In genomic region chr7:79510686-79511085, GRCm38 (mm10) we compare ENCODE assay signal across 16 mouse cellular contexts. TPM values are rescaled to one million over a fixed set of nuclear protein-coding genes. Genes with fewer than 3 reads are reported as not detected.
DNase-seq lines count a peak whose midpoint lies in the region; ATAC-seq and TF ChIP-seq lines count a peak whose summit lies in the region.
"Had no signal": no experiment of that assay in that cellular context is flagged by ENCODE, and none has a peak within 500 bp of the region (broad histone marks: within the 10 kb centered on the region; RNA-seq: fewer than 3 reads in every experiment).

No protein-coding gene starts in this region.

- H3K4me2 ChIP-seq in hindbrain, embryonic 14.5 days (replicated peaks): peak overlapping the region; percentile 91
- peak overlapping the region; percentile 73 for H3K4me2 ChIP-seq in midbrain, embryonic 15.5 days
- H3K4me2 ChIP-seq: intestine, embryonic 15.5 days; liver, embryonic 13.5 days; stomach, embryonic 15.5 days had no signal

- 0 out of 2 replicates have a peak, but pooled peaks cover 5% of the 10 kb centered on the region for H3K27me3 ChIP-seq in hindbrain, embryonic 14.5 days (ENCODE audit: control insufficient read depth, insufficient read depth, low read length)
- 0 out of 2 replicates have a peak, but pooled peaks cover 9% of the 10 kb centered on the region for H3K27me3 ChIP-seq in midbrain, embryonic 15.5 days (replicated peaks)
- H3K27me3 ChIP-seq in cerebellum, adult 2 months (ENCODE audit: control insufficient read depth, insufficient read depth, low read length): no peaks in the 10 kb centered on the region

- no peak overlapping the region for H3K4me3 ChIP-seq in left cerebral cortex, adult 2 months
- peak overlapping the region; percentile 88 for H3K4me3 ChIP-seq in hindbrain, embryonic 14.5 days (replicated peaks; ENCODE audit: low read length)
- H3K4me3 ChIP-seq in midbrain, embryonic 15.5 days: no peak overlapping the region
- H3K4me3 ChIP-seq in olfactory bulb, adult 2 months (ENCODE audit: insufficient read depth, low read depth, low read length): no peak overlapping the region
- H3K4me3 ChIP-seq in cerebellum, adult 2 months (replicated peaks; ENCODE audit: insufficient read depth, low read depth, low read length): no peak overlapping the region
- H3K4me3 ChIP-seq: erythroblast, embryonic 14.5 days; intestine, embryonic 15.5 days; limb, embryonic 10.5 days; liver, embryonic 13.5 days; stomach, embryonic 15.5 days had no signal

- peaks cover 64% of the 10 kb centered on the region for H3K4me1 ChIP-seq in hindbrain, embryonic 14.5 days (replicated peaks; ENCODE audit: control insufficient read depth, insufficient read depth, low read length)
- H3K4me1 ChIP-seq in midbrain, embryonic 15.5 days: peaks cover 74% of the 10 kb centered on the region
- H3K4me1 ChIP-seq in olfactory bulb, adult 2 months (ENCODE audit: control insufficient read depth, insufficient read depth, low read length): peaks cover 37% of the 10 kb centered on the region
- peaks cover 34% of the 10 kb centered on the region for H3K4me1 ChIP-seq in cerebellum, adult 2 months (ENCODE audit: control insufficient read depth, insufficient read depth, low read length)
- H3K4me1 ChIP-seq: liver, embryonic 13.5 days had no signal

- DNase-seq in left cerebral cortex, adult 2 months (ENCODE audit: extremely low spot score in 1 of 2, low spot score in 2 of 2): no peak
- no peak for DNase-seq in left cerebral cortex, postnatal 14 days (ENCODE audit: low spot score in 2 of 2)
- DNase-seq in hindbrain, embryonic 14.5 days (ENCODE audit: low spot score): no peak
- DNase-seq in kidney, adult 9 months: no peak
- DNase-seq in gastrocnemius, postnatal 25 days: no peak
- DNase-seq in cerebellum, adult 2 months: no peak
- DNase-seq: heart, postnatal 10 days; liver, embryonic 13.5 days had no signal

- no peak for TF ChIP-seq CTCF in left cerebral cortex, adult 2 months (IDR thresholded peaks at IDR 0.05)
- no peak for TF ChIP-seq CTCF in olfactory bulb, adult 2 months (IDR thresholded peaks at IDR 0.05; ENCODE audit: insufficient read depth, low read depth, low read length)
- no peak for TF ChIP-seq CTCF in cerebellum, adult 2 months (IDR thresholded peaks at IDR 0.05; ENCODE audit: borderline replicate concordance, insufficient read depth, low read depth, low read length)

- WGBS in hindbrain, embryonic 14.5 days: 24% methylated on average over 3 of the region's 3 CpGs
- WGBS in midbrain, embryonic 15.5 days: 22% methylated on average over 3 of the region's 3 CpGs
- WGBS in olfactory bulb, adult 2 months: 13% methylated on average over 3 of the region's 3 CpGs
- 74% methylated on average over 3 of the region's 3 CpGs for whole genome bisulfite sequencing in cerebellum, adult 2 months

- H3K36me3 ChIP-seq in hindbrain, embryonic 14.5 days (replicated peaks; ENCODE audit: control insufficient read depth, insufficient read depth): peaks cover 38% of the 10 kb centered on the region; the same call in 1 of the 2 replicates
- H3K36me3 ChIP-seq in midbrain, embryonic 15.5 days (replicated peaks): no peaks in the 10 kb centered on the region
- H3K36me3 ChIP-seq: intestine, embryonic 15.5 days; limb, embryonic 10.5 days; liver, embryonic 13.5 days; stomach, embryonic 15.5 days had no signal

- peak overlapping the region; percentile 60; the same call in 1 of the 2 replicates for H3K27ac ChIP-seq in left cerebral cortex, adult 2 months
- peak overlapping the region; percentile 99 for H3K27ac ChIP-seq in hindbrain, embryonic 14.5 days
- peak overlapping the region; percentile 80 for H3K27ac ChIP-seq in midbrain, embryonic 15.5 days
- H3K27ac ChIP-seq in olfactory bulb, adult 2 months (ENCODE audit: insufficient read depth, low read depth, low read length): peak overlapping the region; percentile 68; the same call in 1 of the 2 replicates
- no peak overlapping the region for H3K27ac ChIP-seq in cerebellum, adult 2 months (ENCODE audit: insufficient read depth, low read length)
- H3K27ac ChIP-seq: intestine, embryonic 15.5 days; kidney, postnatal 0 days; limb, embryonic 10.5 days; liver, embryonic 13.5 days; stomach, embryonic 15.5 days had no signal

- no peaks in the 10 kb centered on the region for H3K9me3 ChIP-seq in hindbrain, embryonic 14.5 days (ENCODE audit: control insufficient read depth, low read length)
- no peaks in the 10 kb centered on the region for H3K9me3 ChIP-seq in midbrain, embryonic 15.5 days
- H3K9me3 ChIP-seq: intestine, embryonic 15.5 days; limb, embryonic 10.5 days; liver, embryonic 13.5 days; stomach, embryonic 15.5 days had no signal

- intact Hi-C loops in left cerebral cortex, adult 2 months (cut with DNase I): no loop called here
- intact Hi-C loops in left cerebral cortex, postnatal 14 days (cut with DNase I): no loop called here

- peak overlapping the region; percentile 99 for H3K9ac ChIP-seq in hindbrain, embryonic 14.5 days
- no peak overlapping the region for H3K9ac ChIP-seq in midbrain, embryonic 15.5 days
- H3K9ac ChIP-seq: intestine, embryonic 15.5 days; liver, embryonic 13.5 days; stomach, embryonic 15.5 days had no signal

- no peak for TF ChIP-seq POLR2A in olfactory bulb, adult 2 months (IDR thresholded peaks at IDR 0.05; ENCODE audit: insufficient read depth, low read depth, low read length)
- TF ChIP-seq POLR2A in cerebellum, adult 2 months (IDR thresholded peaks at IDR 0.05; ENCODE audit: borderline replicate concordance, insufficient read depth, low read length): no peak

- no peak for ATAC-seq in hindbrain, embryonic 14.5 days (ENCODE audit: low FRiP score)
- ATAC-seq in midbrain, embryonic 15.5 days (replicated peaks): no peak
- ATAC-seq: intestine, embryonic 15.5 days; Patski had no signal

RNA-seq across cellular contexts. Expression of gene Polg, which starts 44.5 kb away (rescaled TPM):
- total RNA-seq in left cerebral cortex, adult 2 months (2021): 100 to 1,000 TPM in 1 of 2 experiments, 10 to 100 TPM in 1; 86.7 to 100 TPM
- total RNA-seq in left cerebral cortex, postnatal 14 days (2021): 10 to 100 TPM; 84.3 to 90.1 TPM
- polyA plus RNA-seq in hindbrain, embryonic 14.5 days (2014; fragmentation: Nextera tagmentation; extraction: Ambion mirVana): 26.3 and 28.9 TPM in 2 replicates
- polyA plus RNA-seq in midbrain, embryonic 15.5 days (2015; fragmentation: Nextera tagmentation; extraction: Ambion mirVana): 22.7 and 27.0 TPM in 2 replicates
- 134 TPM in 1 of 2 replicates, not detected in the other for polyA plus RNA-seq in olfactory bulb, adult 2 months (2012; ENCODE audit: insufficient read depth, insufficient read length, low replicate concordance, missing spikeins)
- total RNA-seq in gastrocnemius, postnatal 25 days (2021): 10 to 100 TPM; 33.8 to 34.3 TPM
- 69.9 and 72.8 TPM in 2 replicates for polyA plus RNA-seq in cerebellum, adult 2 months (2012; rRNA removed)
